21 mouse cellular contexts compared by ENCODE assay signal in the genomic region with DNA sequence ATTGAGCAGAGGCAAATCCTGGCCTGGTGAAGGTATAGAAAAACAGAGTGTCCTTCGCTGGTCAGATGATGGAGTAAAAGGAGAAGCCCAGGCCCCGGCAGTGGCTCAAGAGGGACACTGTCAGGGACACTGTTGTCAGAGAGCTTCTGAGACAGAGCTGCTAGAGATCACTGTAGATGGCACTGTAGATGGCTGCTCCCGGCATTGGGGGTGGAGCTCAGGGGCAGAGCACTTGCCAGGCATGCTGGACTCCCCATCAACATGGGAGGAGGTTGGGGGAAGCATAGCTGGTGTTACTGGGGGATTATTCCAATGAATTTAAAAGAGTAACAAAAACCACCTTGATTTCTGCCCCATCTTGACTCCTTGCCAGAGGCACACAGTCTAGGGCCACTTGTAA. TPM values are rescaled to one million over a fixed set of nuclear protein-coding genes. Genes with fewer than 3 reads are reported as not detected.
DNase-seq lines count a peak whose midpoint lies in the region; ATAC-seq and TF ChIP-seq lines count a peak whose summit lies in the region.
"Had no signal": no experiment of that assay in that cellular context is flagged by ENCODE, and none has a peak within 500 bp of the region (broad histone marks: within the 10 kb centered on the region; RNA-seq: fewer than 3 reads in every experiment).

No protein-coding gene starts in this region.

- H3K9ac ChIP-seq in heart, embryonic 12.5 days: peak overlapping the region; percentile 47; the same call in 1 of the 2 replicates
- no peak overlapping the region; the same call in 1 of the 2 replicates for H3K9ac ChIP-seq in heart, postnatal 0 days (replicated peaks; ENCODE audit: low read depth, low read length)
- H3K9ac ChIP-seq: embryonic facial prominence, embryonic 15.5 days; forebrain, postnatal 0 days; hindbrain, embryonic 14.5 days; liver, postnatal 0 days had no signal

- peak; percentile 72 for DNase-seq in cerebellum, adult 9-11 months
- no peak for DNase-seq in cerebellum, adult 9-10 months
- DNase-seq in heart, postnatal 4 days: no peak
- DNase-seq in heart, postnatal 0 days (ENCODE audit: low spot score): no peak
- no peak for DNase-seq in lung, postnatal 4 days
- DNase-seq: adrenal gland, postnatal 36 days; forebrain, postnatal 0 days; kidney, adult 8-10 months; kidney, postnatal 14 days; liver, postnatal 0 days; lung, postnatal 10 days; right cerebral cortex, postnatal 25 days; thymus, postnatal 36 days had no signal

- WGBS in heart, embryonic 12.5 days: 40% methylated on average over 3 of the region's 3 CpGs
- WGBS in heart, postnatal 0 days: 55% methylated on average over 3 of the region's 3 CpGs

- no peak overlapping the region for H3K4me3 ChIP-seq in heart, embryonic 12.5 days
- H3K4me3 ChIP-seq in bone marrow macrophage, adult 2 months (ENCODE audit: insufficient read depth, low read length): no peak overlapping the region
- H3K4me3 ChIP-seq in heart, postnatal 0 days (ENCODE audit: low read depth, low read length): no peak overlapping the region
- H3K4me3 ChIP-seq: embryonic facial prominence, embryonic 15.5 days; forebrain, embryonic 10.5 days; limb, embryonic 10.5 days; midbrain, embryonic 10.5 days had no signal

- H3K36me3 ChIP-seq in heart, embryonic 12.5 days: peaks cover 58% of the 10 kb centered on the region
- peaks cover 13% of the 10 kb centered on the region for H3K36me3 ChIP-seq in heart, postnatal 0 days (replicated peaks; ENCODE audit: control insufficient read depth, insufficient read depth, low read length)
- H3K36me3 ChIP-seq: midbrain, embryonic 10.5 days had no signal

- ATAC-seq in heart, embryonic 12.5 days (ENCODE audit: insufficient number of reproducible peaks, low FRiP score): no peak
- no peak for ATAC-seq in heart, postnatal 0 days (ENCODE audit: insufficient read depth, low read depth)
- ATAC-seq: forebrain, postnatal 0 days; liver, postnatal 0 days had no signal

- no peaks in the 10 kb centered on the region for H3K27me3 ChIP-seq in heart, embryonic 12.5 days (replicated peaks)
- no peaks in the 10 kb centered on the region for H3K27me3 ChIP-seq in heart, postnatal 0 days (ENCODE audit: control insufficient read depth, insufficient read depth, low read length)
- H3K27me3 ChIP-seq: CH12.LX; embryonic facial prominence, embryonic 15.5 days had no signal

- TF ChIP-seq POLR2A in bone marrow macrophage, adult 2 months (IDR thresholded peaks at IDR 0.05; ENCODE audit: borderline replicate concordance, low read depth, low read length): no peak

- TF ChIP-seq EP300 in heart, postnatal 0 days (IDR thresholded peaks at IDR 0.05; ENCODE audit: low read depth): no peak

- peaks cover 43% of the 10 kb centered on the region for H3K4me1 ChIP-seq in heart, embryonic 12.5 days (replicated peaks)
- peaks cover 77% of the 10 kb centered on the region for H3K4me1 ChIP-seq in bone marrow macrophage, adult 2 months (ENCODE audit: control insufficient read depth, insufficient read depth, low read length)
- peaks cover 35% of the 10 kb centered on the region for H3K4me1 ChIP-seq in heart, postnatal 0 days (ENCODE audit: control insufficient read depth, insufficient read depth)

- no peaks in the 10 kb centered on the region for H3K9me3 ChIP-seq in heart, embryonic 12.5 days (replicated peaks)
- H3K9me3 ChIP-seq in heart, postnatal 0 days (replicated peaks; ENCODE audit: control insufficient read depth, low read length): no peaks in the 10 kb centered on the region
- H3K9me3 ChIP-seq: embryonic facial prominence, embryonic 15.5 days; forebrain, embryonic 10.5 days; limb, embryonic 10.5 days; midbrain, embryonic 10.5 days had no signal

- H3K27ac ChIP-seq in heart, embryonic 12.5 days (ENCODE audit: poor library complexity, severe bottlenecking): peak overlapping the region; percentile 100
- H3K27ac ChIP-seq in bone marrow macrophage, adult 2 months (ENCODE audit: insufficient read depth, low read depth, low read length): peak overlapping the region; percentile 96
- peak overlapping the region; percentile 96; the same call in 1 of the 2 replicates for H3K27ac ChIP-seq in heart, postnatal 0 days (ENCODE audit: low read depth)
- H3K27ac ChIP-seq: limb, embryonic 10.5 days; midbrain, embryonic 10.5 days had no signal

- no peak overlapping the region for H3K4me2 ChIP-seq in heart, embryonic 12.5 days
- H3K4me2 ChIP-seq in heart, postnatal 0 days (ENCODE audit: low read depth, low read length): no peak overlapping the region
- H3K4me2 ChIP-seq: embryonic facial prominence, embryonic 15.5 days; hindbrain, embryonic 14.5 days had no signal

- no peak for TF ChIP-seq CTCF in bone marrow macrophage, adult 2 months (IDR thresholded peaks at IDR 0.05; ENCODE audit: low read depth, low read length)
- no peak for TF ChIP-seq CTCF in heart, postnatal 0 days (IDR thresholded peaks at IDR 0.05; ENCODE audit: low read depth)

RNA-seq across cellular contexts. Expression of gene Dnmt3a, which starts 51.4 kb away (rescaled TPM):
- 139 and 142 TPM in 2 replicates for polyA plus RNA-seq in heart, embryonic 12.5 days (2016; fragmentation: Nextera tagmentation; extraction: Ambion mirVana)
- 100 to 1,000 TPM; 118 TPM for total RNA-seq in heart, postnatal 4 days (2021)
- polyA plus RNA-seq in bone marrow macrophage, adult 2 months (2012; ENCODE audit: insufficient read depth, insufficient read length, missing spikeins): 36.9 and 53.8 TPM in 2 replicates
- total RNA-seq in heart, postnatal 0 days (2014; rRNA removed; ENCODE audit: low replicate concordance): 31.7 and 32.8 TPM in 2 replicates
- polyA plus RNA-seq in heart, postnatal 0 days (2015; fragmentation: Nextera tagmentation; extraction: Ambion mirVana): 71.5 and 76.0 TPM in 2 replicates
